Mouse (Mus musculus) fibroblast of lung, adult 2 months (primary cell): ENCODE results near the gene Cfap54.

Experiments
- DNase-seq: peaks from one replicate; pipeline ENCODE4 v3.0.0-alpha.2; 2011; ENCODE audit warnings: low read depth

Cfap54 gene

GRCm38 (mm10) chr10:93097439-93097838 is 16.0 kb upstream of the Cfap54 start:
- DNase-seq, result no peak

- DNase-seq, result no peak
Observed at GRCm38 (mm10) chr10:93095827-93096226, 14.4 kb upstream of the Cfap54 start.

- DNase-seq, result no peak
Observed at GRCm38 (mm10) chr10:93094957-93095580, 13.7 kb upstream of the Cfap54 start.

GRCm38 (mm10) chr10:93091928-93092327 is 10.5 kb upstream of the Cfap54 start:
- no peak for DNase-seq

- no peak for DNase-seq
Observed at GRCm38 (mm10) chr10:93090241-93090640, 8.8 kb upstream of the Cfap54 start.

- no peak for DNase-seq
Observed at GRCm38 (mm10) chr10:93088396-93089048, 7.1 kb upstream of the Cfap54 start.

- DNase-seq, result no peak
Observed at GRCm38 (mm10) chr10:93087504-93087903, 6.1 kb upstream of the Cfap54 start.

GRCm38 (mm10) chr10:93083963-93084340 is 2.5 kb upstream of the Cfap54 start:
- DNase-seq, result no peak

- peak; percentile 37 for DNase-seq
Observed at GRCm38 (mm10) chr10:93083198-93083962, 2.0 kb upstream of the Cfap54 start.

GRCm38 (mm10) chr10:93079486-93079885 is 1.9 kb downstream of the Cfap54 start:
- DNase-seq, result no peak

- no peak for DNase-seq
Observed at GRCm38 (mm10) chr10:93077935-93078479, 3.4 kb downstream of the Cfap54 start.

- DNase-seq, result no peak
Observed at GRCm38 (mm10) chr10:93076376-93076775, 5.0 kb downstream of the Cfap54 start.

- DNase-seq, result no peak
Observed at GRCm38 (mm10) chr10:93075856-93076255, 5.6 kb downstream of the Cfap54 start.

GRCm38 (mm10) chr10:93072769-93073168 is 8.6 kb downstream of the Cfap54 start:
- DNase-seq, result no peak

GRCm38 (mm10) chr10:93071753-93072152 is 9.7 kb downstream of the Cfap54 start:
- DNase-seq, result no peak

GRCm38 (mm10) chr10:93070121-93070898 is 11.1 kb downstream of the Cfap54 start:
- DNase-seq, result peak; percentile 73

- no peak for DNase-seq
Observed at GRCm38 (mm10) chr10:93069721-93070120, 11.7 kb downstream of the Cfap54 start.

- DNase-seq, result no peak
Observed at GRCm38 (mm10) chr10:93069041-93069679, 12.3 kb downstream of the Cfap54 start.

- DNase-seq, result no peak
Observed at GRCm38 (mm10) chr10:93064973-93065372, 16.4 kb downstream of the Cfap54 start.

GRCm38 (mm10) chr10:93063576-93063975 is 17.8 kb downstream of the Cfap54 start:
- no peak for DNase-seq

GRCm38 (mm10) chr10:93062395-93062794 is 19.0 kb downstream of the Cfap54 start:
- no peak for DNase-seq

- no peak for DNase-seq
Observed at GRCm38 (mm10) chr10:93053867-93054266, 27.6 kb downstream of the Cfap54 start.
